Mouse (Mus musculus) spleen, postnatal 10 days (tissue): ENCODE results near the gene Parg.
"Not testable (repeated sequence)": the region's sequence is repeated elsewhere in the genome, so short reads cannot be mapped to it uniquely, and the experiment has no call there.

Source experiments
- DNase-seq, 2 experiments: peaks; one replicate each; pipeline ENCODE4 v3.0.0; 2021 to 2022; ENCODE audit warnings: low spot score in 2 of 2

Gene Parg

GRCm38 (mm10) chr14:32201791-32202451 is at the start of gene Parg, which contains the start of gene Timm23:
Gene Parg (plus strand): TSS chr14:32201949.
Gene Timm23 (minus strand): TSS chr14:32201898.
- peak; percentile 78 to 90 for DNase-seq

- no peak for DNase-seq
Measured at GRCm38 (mm10) chr14:32152243-32152965, 49.3 kb upstream of the Parg start.

- DNase-seq = no peak
Measured at GRCm38 (mm10) chr14:32153156-32153555, 48.6 kb upstream of the Parg start.

GRCm38 (mm10) chr14:32154758-32155157 is 47.0 kb upstream of the Parg start:
- DNase-seq = no peak

- peak in 1 of 2 experiments; percentile 47 for DNase-seq
Measured at GRCm38 (mm10) chr14:32159150-32159670, 42.5 kb upstream of the Parg start.

DNA sequence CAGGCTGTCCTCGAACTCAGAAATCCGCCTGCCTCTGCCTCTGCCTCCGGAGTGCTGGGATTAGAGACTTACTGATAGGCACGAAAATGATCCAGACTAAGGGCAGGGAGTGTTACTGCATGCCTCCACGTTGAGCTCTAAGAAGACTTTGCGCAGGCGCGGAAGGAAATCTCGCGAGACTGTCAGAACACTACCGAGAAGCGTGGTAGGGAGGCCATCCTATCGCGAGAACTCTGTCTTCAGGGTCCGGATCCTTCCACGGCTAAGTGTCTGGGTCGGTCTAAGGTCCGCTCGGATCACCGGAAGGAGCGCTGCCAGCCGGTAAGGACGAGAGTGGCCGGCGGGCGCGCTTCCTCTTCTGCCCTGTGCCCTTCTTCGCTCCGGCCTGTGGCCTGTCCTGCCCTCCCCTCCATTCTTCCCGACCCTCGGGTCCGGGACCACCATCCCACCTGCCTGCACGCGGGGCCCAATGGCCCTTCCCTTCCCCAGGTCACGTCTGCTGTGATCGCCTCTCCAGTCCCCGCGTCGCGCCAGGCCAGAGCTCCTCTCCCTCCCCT is 42.0 kb upstream of the Parg start, which contains the start of gene Ncoa4:
TSS of gene Ncoa4 (plus strand) at position 176 of the 557 bp plus-strand sequence.
- DNase-seq = peak; percentile 99

DNA sequence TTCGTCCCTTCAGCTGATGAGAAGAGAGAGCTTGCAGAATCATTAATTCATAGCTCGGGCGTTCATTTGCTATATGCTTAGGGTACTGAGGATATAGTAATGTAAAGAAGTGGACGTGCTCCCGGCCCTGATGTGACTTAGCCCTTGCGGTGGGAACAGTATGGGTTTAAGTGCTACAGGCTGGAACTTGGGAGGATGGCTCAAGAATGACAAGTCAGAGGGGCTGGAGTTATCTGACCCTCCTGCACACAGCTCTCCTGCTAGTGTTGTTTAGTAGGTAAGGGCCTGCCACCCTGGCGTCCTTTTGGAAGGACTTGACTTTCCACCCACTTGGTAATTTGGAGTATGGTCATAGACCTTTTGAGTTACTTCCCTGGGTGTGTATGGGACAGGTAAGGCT is 41.2 kb upstream of the Parg start:
- DNase-seq = no peak

GRCm38 (mm10) chr14:32161090-32161885 is 40.5 kb upstream of the Parg start:
- DNase-seq = peak in 1 of 2 experiments; percentile 35

DNA sequence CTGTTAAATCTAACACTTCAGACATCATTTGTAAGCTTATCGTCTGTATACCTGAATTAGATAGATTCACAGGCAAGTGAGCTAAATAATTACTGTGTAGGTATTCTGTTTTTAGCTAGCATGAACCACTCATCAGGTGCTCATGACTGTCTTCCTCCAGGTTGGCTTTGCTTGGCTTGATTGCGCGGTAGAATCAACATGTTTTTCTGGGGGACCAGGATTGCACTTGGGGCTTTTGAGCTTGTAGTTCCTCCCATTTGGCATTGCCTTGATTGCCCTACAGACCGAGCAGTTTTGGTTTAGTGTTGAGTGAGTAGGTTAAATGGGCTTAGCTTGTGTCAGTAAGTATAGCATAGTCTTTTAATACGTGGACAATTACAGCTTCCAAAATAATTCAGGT is 39.5 kb upstream of the Parg start:
- DNase-seq = no peak

DNA sequence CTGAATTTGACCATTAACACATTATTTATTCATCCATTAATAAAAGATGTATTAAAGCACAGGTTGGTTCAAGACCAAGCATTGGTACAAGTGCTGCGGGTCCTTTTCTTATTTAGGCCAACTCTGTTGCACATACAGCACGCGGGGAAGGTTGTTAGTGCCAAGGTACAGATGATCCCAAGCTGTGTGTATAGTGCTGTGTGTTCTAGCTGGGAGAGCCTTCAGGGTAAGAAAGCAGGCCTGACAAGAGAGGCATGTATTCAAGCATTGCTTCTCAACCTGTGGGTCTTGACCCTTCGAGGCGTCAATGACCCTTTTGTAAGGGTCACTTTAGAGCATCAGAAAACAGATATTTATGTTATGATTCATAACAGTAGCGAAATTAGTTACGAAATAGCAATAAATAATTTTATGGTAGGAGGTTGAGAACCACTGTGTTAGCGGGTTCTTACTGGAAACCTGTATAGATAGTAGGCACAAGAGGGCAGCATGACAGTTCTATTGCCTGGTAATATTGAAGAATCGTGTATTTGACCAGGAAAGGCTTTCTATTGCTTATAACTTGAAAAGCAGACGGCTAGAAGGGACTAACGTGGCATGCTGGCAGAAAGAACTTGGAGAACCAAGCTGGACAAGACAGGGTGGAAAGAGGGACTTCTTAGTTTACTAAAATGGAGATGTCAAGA is 38.4 kb upstream of the Parg start:
- no peak for DNase-seq

GRCm38 (mm10) chr14:32164173-32165051 is 37.3 kb upstream of the Parg start:
- DNase-seq = no peak

DNA sequence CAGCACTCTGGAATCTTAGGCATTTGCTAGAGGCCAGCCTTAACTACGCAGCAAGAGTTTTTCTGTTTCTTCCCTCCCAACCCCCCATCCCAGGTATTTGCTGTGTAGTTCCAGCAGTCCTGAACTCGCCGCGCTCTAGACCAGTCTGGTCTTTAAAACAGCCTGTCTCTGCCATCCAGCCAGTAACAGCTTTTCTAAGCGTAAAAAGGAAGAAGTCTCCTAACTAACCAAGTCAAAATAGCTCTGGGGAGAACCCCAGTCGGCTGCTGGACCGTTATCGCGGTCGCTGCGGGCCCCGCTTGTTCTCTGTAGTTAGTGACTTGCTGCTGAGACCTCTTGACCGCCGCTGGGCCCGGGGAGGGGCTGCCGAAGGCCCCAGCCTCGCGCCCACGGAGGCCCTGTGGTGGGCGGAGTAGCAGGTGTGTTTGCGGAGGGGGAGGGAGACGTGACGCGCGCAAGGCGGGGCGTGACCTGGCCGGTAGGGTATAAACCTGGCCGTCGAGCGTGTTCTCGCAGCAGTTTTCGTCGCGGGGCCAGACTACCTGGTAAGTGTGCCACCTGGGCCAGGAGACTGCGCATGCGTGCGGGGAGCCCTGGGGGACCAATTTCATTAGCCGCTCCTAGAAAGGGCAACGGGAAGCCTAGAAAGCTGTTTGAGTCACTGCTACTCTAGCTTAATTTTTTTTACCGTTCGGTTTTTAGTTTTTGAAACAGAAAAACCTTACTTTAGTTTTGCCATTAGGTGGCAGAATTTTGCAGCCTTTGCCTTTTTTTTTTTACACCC is 36.3 kb upstream of the Parg start:
- peak; percentile 92 for DNase-seq

DNA sequence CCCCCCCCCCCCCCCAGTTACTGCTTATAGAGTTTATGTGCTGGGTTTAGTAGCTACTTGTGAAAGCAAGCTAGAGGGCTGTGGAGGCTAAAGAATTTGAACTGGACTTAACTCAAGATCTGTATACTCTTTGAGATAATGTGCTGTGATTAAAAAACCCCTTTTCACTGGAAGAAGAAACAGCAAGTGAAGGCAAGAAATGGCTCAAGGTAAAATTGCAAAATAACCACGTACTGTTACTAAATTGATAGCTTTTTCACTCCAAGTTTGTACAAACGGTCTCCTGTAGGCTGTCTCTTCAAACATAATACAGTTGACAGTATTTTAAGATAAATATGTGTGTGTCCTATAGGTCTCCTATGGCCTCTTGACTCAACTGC is 35.7 kb upstream of the Parg start:
- DNase-seq = no peak

- no peak for DNase-seq
Measured at GRCm38 (mm10) chr14:32166840-32167239, 34.9 kb upstream of the Parg start.

GRCm38 (mm10) chr14:32167326-32167725 is 34.4 kb upstream of the Parg start:
- no peak for DNase-seq

DNA sequence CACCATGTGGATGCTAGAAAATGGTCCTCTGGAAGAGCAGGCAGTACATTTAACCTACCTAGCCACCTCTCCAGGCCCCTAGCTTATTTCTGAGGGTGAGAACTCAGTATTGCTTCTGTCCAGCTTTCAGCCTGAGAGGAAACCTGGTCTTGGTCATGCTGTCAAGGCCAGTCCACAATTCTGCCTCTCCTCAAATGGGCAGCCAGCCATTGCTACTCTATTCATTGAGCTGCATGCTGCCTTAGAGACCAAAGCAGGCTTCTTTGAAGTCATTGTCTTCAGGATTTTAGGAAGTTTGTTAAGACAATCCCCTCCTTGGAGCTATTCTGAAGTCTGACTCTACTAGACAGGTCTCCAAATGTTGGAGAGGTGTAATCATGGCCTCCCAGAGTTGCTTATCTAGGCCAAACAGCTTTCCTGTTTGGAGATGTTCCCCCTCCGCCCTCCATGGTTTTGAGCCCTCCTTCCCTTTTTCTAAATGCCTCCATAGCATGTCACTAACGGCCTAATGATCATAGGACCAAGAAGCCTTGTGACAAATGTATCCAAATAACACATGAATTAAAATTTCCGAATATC is 33.0 kb upstream of the Parg start:
- peak; percentile 56 to 83 for DNase-seq

- no peak for DNase-seq
Measured at GRCm38 (mm10) chr14:32170137-32170536, 31.6 kb upstream of the Parg start.

GRCm38 (mm10) chr14:32175310-32175709 is 26.4 kb upstream of the Parg start:
- DNase-seq = no peak

DNA sequence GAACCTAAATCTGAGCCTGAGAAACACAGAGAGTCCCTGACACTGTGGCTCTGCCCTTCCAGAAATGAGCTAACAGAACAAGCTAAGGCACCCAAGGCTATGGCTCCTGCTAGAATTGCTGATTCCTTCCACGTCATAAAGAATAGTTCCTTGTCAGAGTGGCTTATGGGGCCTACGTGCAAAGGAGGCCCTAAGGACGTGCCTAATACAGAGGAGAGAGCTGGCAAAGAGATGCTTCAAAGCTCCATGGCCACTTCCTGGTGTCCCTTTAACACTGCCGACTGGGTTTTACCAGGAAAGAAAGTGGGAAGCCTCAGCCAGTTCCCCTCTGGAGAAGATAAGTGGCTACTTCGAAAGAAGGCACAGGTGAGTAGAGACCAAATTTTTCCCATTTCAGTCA is 25.2 kb upstream of the Parg start:
- not testable (repeated sequence) for DNase-seq
